Comparison of ENCODE assay signal across 9 mouse cellular contexts in genomic region chr6:112823096-112823495, GRCm38 (mm10).
DNase-seq lines count a peak whose midpoint lies in the region; ATAC-seq and TF ChIP-seq lines count a peak whose summit lies in the region.
"Had no signal": no experiment of that assay in that cellular context is flagged by ENCODE, and none has a peak within 500 bp of the region (broad histone marks: within the 10 kb centered on the region; RNA-seq: fewer than 3 reads in every experiment).

No protein-coding gene starts in this region.

- no peak overlapping the region for H3K9ac ChIP-seq in hindbrain, embryonic 14.5 days
- H3K9ac ChIP-seq in liver, embryonic 11.5 days (ENCODE audit: low read depth, low read length), result no peak overlapping the region
- H3K9ac ChIP-seq: liver, embryonic 13.5 days had no signal

- no peak overlapping the region for H3K4me2 ChIP-seq in hindbrain, embryonic 14.5 days (replicated peaks)
- no peak overlapping the region for H3K4me2 ChIP-seq in liver, embryonic 11.5 days
- H3K4me2 ChIP-seq: liver, embryonic 13.5 days had no signal

- no peak overlapping the region for H3K4me3 ChIP-seq in hindbrain, embryonic 14.5 days (replicated peaks; ENCODE audit: low read length)
- no peak overlapping the region for H3K4me3 ChIP-seq in liver, embryonic 11.5 days (ENCODE audit: low read depth, low read length)
- H3K4me3 ChIP-seq: liver, embryonic 13.5 days had no signal

- no peak for ATAC-seq in hindbrain, embryonic 14.5 days (ENCODE audit: low FRiP score)
- ATAC-seq in liver, embryonic 11.5 days (replicated peaks; ENCODE audit: low FRiP score), result no peak
- ATAC-seq: Patski had no signal

- TF ChIP-seq POLR2A in brain, embryonic 14.5 days (IDR thresholded peaks at IDR 0.05; ENCODE audit: borderline replicate concordance, extremely low read depth, insufficient read depth, insufficient read length, poor library complexity, severe bottlenecking), result no peak

- no peaks in the 10 kb centered on the region for H3K36me3 ChIP-seq in hindbrain, embryonic 14.5 days (replicated peaks; ENCODE audit: control insufficient read depth, insufficient read depth)
- H3K36me3 ChIP-seq in liver, embryonic 11.5 days (ENCODE audit: control insufficient read depth, insufficient read depth, low read length), result no peaks in the 10 kb centered on the region
- H3K36me3 ChIP-seq: liver, embryonic 13.5 days had no signal

- no peaks in the 10 kb centered on the region for H3K9me3 ChIP-seq in hindbrain, embryonic 14.5 days (ENCODE audit: control insufficient read depth, low read length)
- no peaks in the 10 kb centered on the region for H3K9me3 ChIP-seq in liver, embryonic 11.5 days (ENCODE audit: control insufficient read depth, low read length)
- H3K9me3 ChIP-seq: liver, embryonic 13.5 days had no signal

- H3K4me1 ChIP-seq in hindbrain, embryonic 14.5 days (replicated peaks; ENCODE audit: control insufficient read depth, insufficient read depth, low read length), result peaks cover 23% of the 10 kb centered on the region
- no peaks in the 10 kb centered on the region; the same call in 1 of the 2 replicates for H3K4me1 ChIP-seq in liver, embryonic 11.5 days (replicated peaks; ENCODE audit: control insufficient read depth, insufficient read depth, low read length)
- H3K4me1 ChIP-seq: liver, embryonic 13.5 days had no signal

- 87% methylated on average over 6 of the region's 6 CpGs for WGBS in hindbrain, embryonic 14.5 days
- 85% methylated on average over 6 of the region's 6 CpGs for WGBS in liver, embryonic 11.5 days

- no peaks in the 10 kb centered on the region for H3K27me3 ChIP-seq in hindbrain, embryonic 14.5 days (ENCODE audit: control insufficient read depth, insufficient read depth, low read length)
- H3K27me3 ChIP-seq in liver, embryonic 11.5 days (replicated peaks; ENCODE audit: control insufficient read depth, insufficient read depth, low read length), result no peaks in the 10 kb centered on the region
- H3K27me3 ChIP-seq: liver, embryonic 13.5 days; Patski had no signal

- peak overlapping the region; percentile 33; the same call in 1 of the 2 replicates for H3K27ac ChIP-seq in hindbrain, embryonic 14.5 days
- H3K27ac ChIP-seq in liver, embryonic 11.5 days (ENCODE audit: low read depth, low read length), result no peak overlapping the region
- H3K27ac ChIP-seq: liver, embryonic 13.5 days had no signal

- TF ChIP-seq CTCF in brain, embryonic 14.5 days (IDR thresholded peaks at IDR 0.05; ENCODE audit: borderline replicate concordance, extremely low read depth, insufficient read depth, insufficient read length), result no peak

- peak; percentile 80 for DNase-seq in brain, embryonic 14.5 days (ENCODE audit: low read depth)
- DNase-seq in cerebellum, adult 9-11 months, result peak; percentile 96
- DNase-seq in hindbrain, embryonic 14.5 days (ENCODE audit: low spot score), result no peak
- peak; percentile 82 to 83 for DNase-seq in left cerebral cortex, postnatal 36 days (ENCODE audit: low spot score in 2 of 2)
- DNase-seq in lung, postnatal 14 days, result no peak
- no peak for DNase-seq in liver
- DNase-seq in liver, embryonic 11.5 days (ENCODE audit: low spot score), result no peak
- DNase-seq: liver, embryonic 13.5 days had no signal

- intact Hi-C loops in left cerebral cortex, postnatal 36 days (cut with DNase I), result loop anchor here (5.0 to 10.0 kb wide), 2 partner anchors 59 to 122 kb away; partner anchors contain the start of gene Srgap3

Comparison
In these comparisons a context has a peak if more than half of its experiments do, and no peak if none do; other contexts are left out.
1. DNase-seq: peak in brain, embryonic 14.5 days (single experiment), cerebellum, adult 9-11 months (single experiment) and left cerebral cortex, postnatal 36 days (2 of 2); none in hindbrain, embryonic 14.5 days (single experiment), lung, postnatal 14 days (single experiment), liver (single experiment) and liver, embryonic 11.5 days (single experiment).